In genomic region chr12:111574887-111575838, GRCm38 (mm10) we compare ENCODE assay signal across 8 mouse cellular contexts. TPM values are rescaled to one million over a fixed set of nuclear protein-coding genes. Genes with fewer than 3 reads are reported as not detected.
DNase-seq lines count a peak whose midpoint lies in the region; ATAC-seq and TF ChIP-seq lines count a peak whose summit lies in the region.

No protein-coding gene starts in this region.

- TF ChIP-seq CTCF in lung, postnatal 0 days (IDR thresholded peaks at IDR 0.05) = no peak

- H3K27ac ChIP-seq in embryonic facial prominence, embryonic 10.5 days (replicated peaks) = peak overlapping the region; percentile 97
- H3K27ac ChIP-seq in kidney, embryonic 14.5 days (ENCODE audit: low read depth, low read length) = peak overlapping the region; percentile 93
- H3K27ac ChIP-seq in lung, postnatal 0 days (ENCODE audit: low read length) = peak overlapping the region; percentile 97

- H3K4me3 ChIP-seq in embryonic facial prominence, embryonic 10.5 days = peak overlapping the region; percentile 98
- peak overlapping the region; percentile 80 for H3K4me3 ChIP-seq in kidney, embryonic 14.5 days (ENCODE audit: low read length)
- H3K4me3 ChIP-seq in lung, postnatal 0 days (ENCODE audit: low read depth, low read length) = peak overlapping the region; percentile 97

- DNase-seq in B cell, adult 2 months = peak; percentile 32 to 33
- DNase-seq in adrenal gland, adult 8-10 months = peak; percentile 32
- DNase-seq in embryonic facial prominence, embryonic 10.5 days (ENCODE audit: low spot score) = peak; percentile 65
- peak; percentile 24 to 42 for DNase-seq in heart, adult 9 months (ENCODE audit: low spot score in 2 of 2)
- peak; percentile 70 for DNase-seq in lung, postnatal 0 days (ENCODE audit: low spot score)
- peak; percentile 10 to 17 for DNase-seq in thymus, adult 18-20 months

- H3K4me1 ChIP-seq in embryonic facial prominence, embryonic 10.5 days = peaks cover 31% of the 10 kb centered on the region
- peaks cover 20% of the 10 kb centered on the region for H3K4me1 ChIP-seq in kidney, embryonic 14.5 days (ENCODE audit: control insufficient read depth, insufficient read depth, low read length)
- peaks cover 3% of the 10 kb centered on the region; the same call in 1 of the 2 replicates for H3K4me1 ChIP-seq in lung, postnatal 0 days (ENCODE audit: insufficient read depth, low read depth, low read length)

- no peak; the same call in 1 of the 2 replicates for TF ChIP-seq EP300 in lung, postnatal 0 days (IDR thresholded peaks at IDR 0.05)

- H3K27me3 ChIP-seq in embryonic facial prominence, embryonic 10.5 days (replicated peaks; ENCODE audit: low read depth, poor library complexity, severe bottlenecking) = 0 out of 2 replicates have a peak, but pooled peaks cover 4% of the 10 kb centered on the region
- no peaks in the 10 kb centered on the region for H3K27me3 ChIP-seq in kidney, embryonic 14.5 days (ENCODE audit: control insufficient read depth, insufficient read depth, low read length)
- H3K27me3 ChIP-seq in lung, postnatal 0 days (replicated peaks; ENCODE audit: insufficient read depth, low read length) = no peaks in the 10 kb centered on the region

- ATAC-seq in kidney, embryonic 14.5 days (ENCODE audit: low FRiP score, low TSS enrichment) = peak; percentile 45
- ATAC-seq in lung, postnatal 0 days = peak; percentile 47
- 0 out of 2 replicates have a peak, but pooled peaks have one; percentile 4 for ATAC-seq in neutrophil, adult 5-6 weeks (ENCODE audit: extremely low read depth, insufficient number of reproducible peaks, low FRiP score, poor library complexity, severe bottlenecking)

- under 1% methylated on average over 58 of the region's 58 CpGs for WGBS in embryonic facial prominence, embryonic 10.5 days
- WGBS in kidney, embryonic 14.5 days = under 1% methylated on average over 58 of the region's 58 CpGs
- WGBS in lung, postnatal 0 days = under 1% methylated on average over 58 of the region's 58 CpGs

- peak overlapping the region; percentile 99 for H3K9ac ChIP-seq in kidney, embryonic 14.5 days (ENCODE audit: low read depth, low read length)
- H3K9ac ChIP-seq in lung, postnatal 0 days (replicated peaks; ENCODE audit: low read depth) = peak overlapping the region; percentile 96

- peaks cover 19% of the 10 kb centered on the region for H3K36me3 ChIP-seq in embryonic facial prominence, embryonic 10.5 days (replicated peaks)
- no peaks in the 10 kb centered on the region for H3K36me3 ChIP-seq in kidney, embryonic 14.5 days (ENCODE audit: control insufficient read depth, insufficient read depth, low read length)
- H3K36me3 ChIP-seq in lung, postnatal 0 days (ENCODE audit: insufficient read depth, low read length) = no peaks in the 10 kb centered on the region

- H3K9me3 ChIP-seq in embryonic facial prominence, embryonic 10.5 days = no peaks in the 10 kb centered on the region
- no peaks in the 10 kb centered on the region for H3K9me3 ChIP-seq in kidney, embryonic 14.5 days (ENCODE audit: control insufficient read depth, low read length)
- no peaks in the 10 kb centered on the region for H3K9me3 ChIP-seq in lung, postnatal 0 days (ENCODE audit: low read length)

- H3K4me2 ChIP-seq in kidney, embryonic 14.5 days (replicated peaks; ENCODE audit: low read depth, low read length) = peak overlapping the region; percentile 48
- peak overlapping the region; percentile 81 for H3K4me2 ChIP-seq in lung, postnatal 0 days (replicated peaks; ENCODE audit: low read depth, low read length)

RNA-seq across cellular contexts. Expression of gene Mark3, which starts 0.8 kb away (rescaled TPM):
- 100 to 1,000 TPM in 1 of 4 experiments, 10 to 100 TPM in 3; 78.4 to 115 (median 93.2) TPM for total RNA-seq in adrenal gland, adult 8-10 months (2022)
- 41.7 and 45.6 TPM in 2 replicates for polyA plus RNA-seq in embryonic facial prominence, embryonic 10.5 days (2016; fragmentation: Nextera tagmentation; extraction: Ambion mirVana)
- polyA plus RNA-seq in kidney, embryonic 14.5 days (2014; fragmentation: Nextera tagmentation; extraction: Ambion mirVana) = 61.5 and 73.6 TPM in 2 replicates
- 25.8 and 26.0 TPM in 2 replicates for polyA plus RNA-seq in lung, postnatal 0 days (2015; fragmentation: Nextera tagmentation; extraction: Ambion mirVana)
- total RNA-seq in neutrophil, adult 5-6 weeks (2017) = 125 and 130 TPM in 2 replicates

RNA-seq across cellular contexts. Expression of gene Eif5, which starts 37.3 kb away (rescaled TPM):
- total RNA-seq in adrenal gland, adult 8-10 months (2022) = 100 to 1,000 TPM; 301 to 395 (median 347) TPM
- polyA plus RNA-seq in embryonic facial prominence, embryonic 10.5 days (2016; fragmentation: Nextera tagmentation; extraction: Ambion mirVana) = 722 and 727 TPM in 2 replicates
- polyA plus RNA-seq in kidney, embryonic 14.5 days (2014; fragmentation: Nextera tagmentation; extraction: Ambion mirVana) = 605 and 611 TPM in 2 replicates
- 412 and 458 TPM in 2 replicates for polyA plus RNA-seq in lung, postnatal 0 days (2015; fragmentation: Nextera tagmentation; extraction: Ambion mirVana)
- 424 and 432 TPM in 2 replicates for total RNA-seq in neutrophil, adult 5-6 weeks (2017)

Comparison
In these comparisons a context has a peak if more than half of its experiments do, and no peak if none do; other contexts are left out.
1. Peak in every context shown above with its lines: DNase-seq, ATAC-seq, H3K4me3 ChIP-seq and H3K27ac ChIP-seq.
2. DNase-seq: peak in every context shown above with its lines; median percentile 70 in lung, postnatal 0 days; 65 in embryonic facial prominence, embryonic 10.5 days; 33 in heart, adult 9 months; 32 in B cell, adult 2 months; 32 in adrenal gland, adult 8-10 months; 14 in thymus, adult 18-20 months.